Mouse (Mus musculus): ENCODE results near the gene Pcyt2.

- TF ChIP-seq POLR2A (IDR thresholded peaks at IDR 0.05; ENCODE audit: borderline replicate concordance, extremely low read depth, low read depth, low read length): no peak
- no peak for TF ChIP-seq CTCF (IDR thresholded peaks at IDR 0.05; ENCODE audit: insufficient read depth, low read length)
These were observed 13.4 kb upstream of the Pcyt2 start for GRCm38 (mm10) chr11:120630881-120631725.
